Mouse (Mus musculus): ENCODE measurements around the gene Umad1. TPM values are rescaled to one million over a fixed set of nuclear protein-coding genes. Genes with fewer than 3 reads are reported as not detected.

Umad1 gene
- 19.1 TPM for polyA plus RNA-seq (2017; shearing (Covaris generic))

GRCm38 (mm10) chr6:8259004-8259666 is at the start of gene Umad1, which contains the start of the genes Rpa3 and Gm45062:
Gene Umad1 (plus strand): TSS chr6:8259288.
Gene Rpa3 (minus strand): TSS chr6:8259173.
Gene Gm45062 (plus strand): TSS chr6:8259450.

Other genes with a start within 250 kb of the Umad1 start
- not detected for gene Col28a1, start 66.7 kb upstream of the Umad1 start, polyA plus RNA-seq (2017; shearing (Covaris generic))
- gene Mios, start 50.1 kb upstream of the Umad1 start, polyA plus RNA-seq (2017; shearing (Covaris generic)), result 18.6 TPM
- 75.9 TPM for gene Rpa3, start 115 bp upstream of the Umad1 start, polyA plus RNA-seq (2017; shearing (Covaris generic))
- 5.5 TPM for gene Gm45062, start 162 bp downstream of the Umad1 start, polyA plus RNA-seq (2017; shearing (Covaris generic))

All from activated CD4-positive, CD25-positive, alpha-beta regulatory T cell, adult 9 weeks (primary cell).